Comparison of ENCODE assay signal across 9 mouse cellular contexts in the genomic region with DNA sequence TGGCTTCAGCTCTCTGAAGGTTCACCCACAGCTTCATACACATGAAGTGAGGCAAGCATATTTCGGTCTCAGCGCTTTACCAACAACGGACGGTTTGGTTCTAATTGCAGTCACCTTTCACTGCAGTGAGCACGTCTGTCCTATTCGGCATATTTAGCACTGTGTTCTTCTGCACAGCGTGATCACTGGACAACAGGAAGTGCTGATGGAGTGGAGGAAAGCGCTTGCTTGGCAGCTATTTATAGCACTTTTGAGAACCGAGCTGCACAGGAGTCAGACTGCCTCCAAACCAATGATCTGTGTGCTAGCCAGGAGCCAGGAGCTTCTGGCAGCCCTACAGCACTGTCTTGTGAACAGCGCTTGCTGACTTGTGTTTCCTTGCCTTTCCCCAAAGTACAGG. TPM values are rescaled to one million over a fixed set of nuclear protein-coding genes. Genes with fewer than 3 reads are reported as not detected.
A peak's percentile ranks its signal among the peaks of the same experiment; 100 is the strongest.
DNase-seq lines count a peak whose midpoint lies in the region; ATAC-seq and TF ChIP-seq lines count a peak whose summit lies in the region.
"Had no signal": no experiment of that assay in that cellular context is flagged by ENCODE, and none has a peak within 500 bp of the region (broad histone marks: within the 10 kb centered on the region; RNA-seq: fewer than 3 reads in every experiment).

No protein-coding gene starts in this region.

- H3K9ac ChIP-seq in lung, embryonic 14.5 days: no peak overlapping the region
- H3K9ac ChIP-seq: stomach, embryonic 15.5 days had no signal

- H3K27me3 ChIP-seq in lung, embryonic 14.5 days (ENCODE audit: insufficient read depth, low read length): no peaks in the 10 kb centered on the region
- H3K27me3 ChIP-seq: stomach, embryonic 15.5 days had no signal

- 0 out of 2 replicates have a peak, but pooled peaks have one; percentile 21 for ATAC-seq in lung, embryonic 14.5 days (ENCODE audit: insufficient read depth)

- 57% methylated on average over 10 of the region's 10 CpGs for WGBS in lung, embryonic 14.5 days

- intact Hi-C loops in left cerebral cortex, postnatal 25 days (cut with DNase I): no loop called here

- no peaks in the 10 kb centered on the region for H3K36me3 ChIP-seq in lung, embryonic 14.5 days (ENCODE audit: insufficient read depth)
- H3K36me3 ChIP-seq: stomach, embryonic 15.5 days had no signal

- no peak overlapping the region for H3K4me3 ChIP-seq in lung, embryonic 14.5 days (ENCODE audit: low read depth, low read length)
- H3K4me3 ChIP-seq: stomach, embryonic 15.5 days had no signal

- DNase-seq in lung, embryonic 14.5 days: peak; percentile 41
- no peak for DNase-seq in lung, postnatal 36 days
- DNase-seq in cerebellum, adult 9-11 months: peak; percentile 94
- DNase-seq in heart, adult 9 months (ENCODE audit: low spot score in 2 of 2): peak; percentile 75
- peak; percentile 12 to 39 for DNase-seq in left cerebral cortex, postnatal 25 days (ENCODE audit: low spot score in 2 of 2)
- DNase-seq in ovary, postnatal 14 days (ENCODE audit: low spot score): no peak
- no peak for DNase-seq in Muller cell, postnatal 12 days (ENCODE audit: inconsistent ontology term)
- no peak for DNase-seq in retina, embryonic 14.5 days (ENCODE audit: low spot score)

- no peak overlapping the region for H3K27ac ChIP-seq in lung, embryonic 14.5 days (ENCODE audit: low read depth)
- H3K27ac ChIP-seq: stomach, embryonic 15.5 days had no signal

- H3K4me2 ChIP-seq in lung, embryonic 14.5 days: no peak overlapping the region
- H3K4me2 ChIP-seq: stomach, embryonic 15.5 days had no signal

- no peaks in the 10 kb centered on the region for H3K4me1 ChIP-seq in lung, embryonic 14.5 days (ENCODE audit: insufficient read depth)
- H3K4me1 ChIP-seq: stomach, embryonic 15.5 days had no signal

- no peak for TF ChIP-seq CTCF in lung, embryonic 14.5 days (IDR thresholded peaks at IDR 0.05; ENCODE audit: low read depth)

- no peaks in the 10 kb centered on the region for H3K9me3 ChIP-seq in lung, embryonic 14.5 days (ENCODE audit: low read depth, low read length)
- H3K9me3 ChIP-seq: stomach, embryonic 15.5 days had no signal

RNA-seq across cellular contexts. Expression of a gene that starts 38.6 kb away (rescaled TPM):
- 0.21 and 0.31 TPM in 2 replicates for polyA plus RNA-seq in lung, embryonic 14.5 days (2014; fragmentation: Nextera tagmentation; extraction: Ambion mirVana)
- total RNA-seq in left cerebral cortex, postnatal 25 days (2021): 1 to 10 TPM; 2.6 to 2.7 TPM

RNA-seq across cellular contexts. Expression of a gene that starts 40.9 kb away (rescaled TPM):
- 0.19 TPM in 1 of 2 replicates, not detected in the other for polyA plus RNA-seq in lung, embryonic 14.5 days (2014; fragmentation: Nextera tagmentation; extraction: Ambion mirVana)
- total RNA-seq in left cerebral cortex, postnatal 25 days (2021): under 1 TPM in 1 of 2 experiments, not detected in 1; 0.21 TPM
- polyA plus RNA-seq: stomach, embryonic 15.5 days had no signal

RNA-seq across cellular contexts. Expression of a gene that starts 44.9 kb away (rescaled TPM):
- 8.0 and 8.1 TPM in 2 replicates for polyA plus RNA-seq in lung, embryonic 14.5 days (2014; fragmentation: Nextera tagmentation; extraction: Ambion mirVana)
- 1 to 10 TPM; 2.5 to 2.9 TPM for total RNA-seq in left cerebral cortex, postnatal 25 days (2021)

Comparison
In these comparisons a context has a peak if more than half of its experiments do, and no peak if none do; other contexts are left out.
1. DNase-seq: peak in lung, embryonic 14.5 days (single experiment), cerebellum, adult 9-11 months (single experiment), heart, adult 9 months (2 of 2) and left cerebral cortex, postnatal 25 days (2 of 2); none in lung, postnatal 36 days (single experiment), ovary, postnatal 14 days (single experiment), Muller cell, postnatal 12 days (single experiment) and retina, embryonic 14.5 days (single experiment).